Mouse (Mus musculus) inflammation-experienced regulatory T-cells, adult 6 months (primary cell): ENCODE data around the gene Zfp827. TPM values are rescaled to one million over a fixed set of nuclear protein-coding genes. Genes with fewer than 3 reads are reported as not detected.
A peak's percentile ranks its signal among the peaks of the same experiment; 100 is the strongest.
"Not testable (repeated sequence)": the region's sequence is repeated elsewhere in the genome, so short reads cannot be mapped to it uniquely, and the experiment has no call there.

ENCODE experiments used
- ATAC-seq: one replicate; pipeline ENCODE4 v1.8.0; 2017
- polyA plus RNA-seq, 3 experiments: library from polyadenylated mRNA; unstranded; fragments of 100-300 nt; shearing (Covaris generic); gene quantifications; one replicate each; pipeline ENCODE4 v1.2.1; 2017

The Zfp827 gene
- polyA plus RNA-seq, 3 experiments from 2014 or later: 2.0 to 7.7 (median 6.2) TPM

DNA sequence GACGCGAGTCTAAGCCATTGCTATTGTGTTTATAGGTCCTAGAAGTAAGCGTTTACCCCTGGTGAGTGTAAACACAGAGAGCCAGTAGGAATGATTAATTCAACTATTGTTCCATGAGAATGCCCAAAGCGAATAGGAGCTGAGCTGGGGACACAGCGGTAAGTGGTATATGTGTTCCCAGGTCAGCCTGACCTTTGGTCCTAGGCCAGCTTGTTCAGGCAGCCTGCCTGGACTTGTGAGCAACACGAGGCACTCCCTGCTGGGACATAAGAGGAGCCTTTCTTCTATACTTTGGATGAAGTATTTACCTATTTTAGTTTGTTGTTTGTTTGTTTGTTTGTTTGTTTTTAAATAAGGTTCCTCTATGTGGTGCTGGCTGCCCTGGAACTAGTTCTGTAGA, 86.3 kb downstream of the Zfp827 start:
- no peak for ATAC-seq

DNA sequence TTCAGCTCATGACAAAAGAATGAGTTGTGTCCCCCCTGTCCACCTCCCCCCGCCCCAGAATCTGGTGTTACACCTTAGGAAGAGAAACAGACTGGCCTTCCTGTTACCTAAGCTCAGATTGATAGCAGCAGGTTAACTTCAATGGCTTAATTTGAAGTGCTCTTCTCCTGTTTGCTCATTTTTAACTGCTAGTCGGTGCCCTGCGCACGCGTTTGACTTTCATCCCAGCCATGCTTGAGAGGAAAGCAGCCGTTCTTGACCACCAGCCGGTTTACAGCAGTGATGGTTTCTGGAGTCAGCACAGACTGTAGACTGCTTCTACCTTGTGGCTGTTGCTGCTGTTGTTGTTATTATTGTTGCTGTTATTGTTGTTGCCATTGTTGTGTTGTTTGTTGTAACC, 88.2 kb downstream of the Zfp827 start:
- no peak for ATAC-seq

- ATAC-seq: no peak
Measured at GRCm38 (mm10) chr8:79117711-79118110, 89.5 kb downstream of the Zfp827 start.

- no peak for ATAC-seq
Measured at GRCm38 (mm10) chr8:79121614-79122013, 93.4 kb downstream of the Zfp827 start.

DNA sequence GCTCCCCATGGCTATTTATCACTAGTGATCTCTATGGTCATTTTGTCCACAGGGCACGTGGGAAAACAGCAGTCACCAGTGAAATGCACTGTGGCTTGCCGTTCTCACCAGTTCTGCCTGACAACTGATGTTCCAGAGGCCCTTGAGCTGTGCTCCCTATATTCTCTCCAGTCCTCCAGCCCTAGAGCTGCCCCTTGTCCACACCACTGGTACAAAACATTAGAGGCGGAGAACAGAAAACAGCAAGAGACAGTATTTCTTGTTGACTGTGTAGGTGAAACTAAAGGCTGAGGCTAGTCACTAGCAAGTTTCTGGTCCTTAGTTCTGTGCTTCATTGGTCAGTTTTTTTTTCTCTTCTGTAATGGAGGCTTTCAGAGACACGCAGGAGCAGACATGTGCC, 96.0 kb downstream of the Zfp827 start:
- ATAC-seq: no peak

DNA sequence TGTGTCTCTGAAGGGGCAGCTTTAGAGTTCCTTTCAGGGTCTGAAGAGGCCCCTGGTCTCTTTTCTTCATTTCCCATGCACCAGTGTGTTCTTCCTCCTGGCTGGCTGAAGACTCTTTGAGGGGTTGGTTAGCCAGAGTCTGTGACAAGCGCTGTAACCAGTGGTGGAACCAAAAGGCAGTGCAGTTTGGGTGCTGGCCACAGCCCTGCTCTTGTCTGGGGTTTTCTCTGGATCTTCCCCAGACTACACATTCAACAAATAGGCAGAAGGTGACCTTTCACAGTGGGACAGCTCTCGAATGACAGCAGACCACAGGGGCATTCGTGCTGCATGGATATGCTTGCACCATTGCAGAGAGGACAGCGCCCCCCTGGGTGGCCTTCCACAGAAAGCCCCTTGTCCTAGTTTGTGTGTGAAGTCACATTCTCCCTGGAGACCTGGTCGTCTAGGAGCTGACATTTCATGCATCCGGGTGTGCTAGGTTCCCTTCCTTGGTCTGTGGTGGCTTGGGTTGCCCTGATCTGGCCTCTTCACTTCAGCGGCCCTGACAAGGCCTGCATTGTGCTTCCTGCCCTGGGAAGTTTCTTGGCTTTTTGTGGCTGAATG, 99.1 kb downstream of the Zfp827 start:
- ATAC-seq: no peak

- not testable (repeated sequence) for ATAC-seq
Measured at GRCm38 (mm10) chr8:79128534-79128933, 100.3 kb downstream of the Zfp827 start.

- ATAC-seq: no peak
Measured at GRCm38 (mm10) chr8:79139614-79140013, 111.4 kb downstream of the Zfp827 start.

GRCm38 (mm10) chr8:79140981-79141380, 112.7 kb downstream of the Zfp827 start:
- no peak for ATAC-seq

- no peak for ATAC-seq
Measured at GRCm38 (mm10) chr8:79141592-79141991, 113.4 kb downstream of the Zfp827 start.

- no peak for ATAC-seq
Measured at GRCm38 (mm10) chr8:79143729-79144128, 115.5 kb downstream of the Zfp827 start.

GRCm38 (mm10) chr8:79145210-79145609, 117.0 kb downstream of the Zfp827 start:
- no peak for ATAC-seq

GRCm38 (mm10) chr8:79145626-79146025, 117.4 kb downstream of the Zfp827 start:
- no peak for ATAC-seq

GRCm38 (mm10) chr8:79148799-79149198, 120.6 kb downstream of the Zfp827 start:
- ATAC-seq: no peak

- ATAC-seq: no peak
Measured at GRCm38 (mm10) chr8:79149880-79150279, 121.6 kb downstream of the Zfp827 start.

DNA sequence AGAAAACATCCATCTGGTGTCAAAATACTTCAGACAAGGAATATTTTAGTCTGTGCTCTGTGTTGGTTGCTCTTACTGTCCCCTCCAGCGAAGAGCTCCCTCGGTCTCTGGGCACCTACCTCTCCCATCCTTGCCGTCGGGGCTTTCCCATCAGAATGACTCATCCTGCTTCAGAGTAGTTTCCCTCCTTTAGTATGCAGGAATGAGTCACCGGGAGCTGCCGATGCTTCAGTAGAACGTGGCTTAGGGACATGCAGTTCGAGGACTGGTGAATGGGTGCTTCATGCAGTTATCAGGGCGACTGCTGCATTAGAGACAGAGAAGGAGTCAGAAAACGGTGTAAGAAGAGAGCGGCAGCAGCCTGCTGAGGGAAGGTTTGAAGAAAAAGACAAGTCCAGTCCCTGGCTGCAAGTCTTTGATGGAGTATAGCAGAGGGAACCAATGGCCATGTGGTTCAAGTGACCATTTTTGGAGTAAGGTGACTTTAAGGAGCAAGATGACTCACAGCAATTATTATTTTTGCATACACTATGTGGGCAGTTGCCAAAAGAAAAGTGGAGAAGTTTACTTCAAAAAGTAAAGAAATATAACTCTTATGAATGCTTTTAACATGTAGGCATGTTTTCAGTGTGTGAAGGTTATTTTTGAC, 122.4 kb downstream of the Zfp827 start:
- peak; percentile 84 for ATAC-seq

GRCm38 (mm10) chr8:79151644-79152043, 123.4 kb downstream of the Zfp827 start:
- no peak for ATAC-seq

DNA sequence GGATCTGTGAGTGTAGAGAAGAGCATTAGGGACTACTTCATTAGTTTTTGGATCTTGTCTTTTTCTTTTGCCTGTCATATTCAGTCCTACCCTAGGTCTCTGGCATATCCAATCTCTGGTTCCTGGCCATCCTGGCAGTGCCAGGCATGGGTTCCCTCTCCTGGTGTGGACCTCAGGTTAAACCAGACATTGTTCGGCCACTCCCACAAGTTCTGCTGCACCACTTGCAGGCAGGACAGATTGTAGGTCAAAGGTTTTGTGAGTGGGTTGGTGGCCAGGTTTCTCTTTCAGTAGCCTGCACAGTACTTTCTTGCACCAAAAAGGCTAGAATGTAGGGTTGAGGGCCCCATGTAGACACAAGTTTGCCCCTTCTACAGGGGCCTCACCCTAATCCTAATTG, 125.0 kb downstream of the Zfp827 start:
- no peak for ATAC-seq

- ATAC-seq: no peak
Measured at GRCm38 (mm10) chr8:79153637-79154036, 125.4 kb downstream of the Zfp827 start.

- ATAC-seq: peak; percentile 68
Measured at GRCm38 (mm10) chr8:79155556-79156161, 127.4 kb downstream of the Zfp827 start.

- no peak for ATAC-seq
Measured at GRCm38 (mm10) chr8:79157366-79157765, 129.1 kb downstream of the Zfp827 start.

- no peak for ATAC-seq
Measured at GRCm38 (mm10) chr8:79158357-79158756, 130.1 kb downstream of the Zfp827 start.

- ATAC-seq: no peak
Measured at GRCm38 (mm10) chr8:79159397-79159796, 131.2 kb downstream of the Zfp827 start.

- no peak for ATAC-seq
Measured at GRCm38 (mm10) chr8:79160302-79160701, 132.1 kb downstream of the Zfp827 start.
